Mouse (Mus musculus) bone marrow macrophage, adult 2 months (primary cell): ENCODE measurements around the gene Pth.

Source experiments
- CTCF ChIP-seq: IDR thresholded peaks from 2 replicates; pipeline ENCODE4 v1.5.1; 2012; ENCODE audit warnings: low read depth, mild to moderate bottlenecking, low read length, moderate library complexity
- POLR2A ChIP-seq: IDR thresholded peaks from 2 replicates; pipeline ENCODE4 v1.6.1; 2012; ENCODE audit warnings: mild to moderate bottlenecking, low read depth, low read length, borderline replicate concordance

GRCm38 (mm10) chr7:113369620-113370340 is 18.6 kb downstream of the Pth start:
- no peak for TF ChIP-seq CTCF
- TF ChIP-seq POLR2A, result no peak
